Mouse (Mus musculus) midbrain, embryonic 14.5 days (tissue): Measurements from ENCODE around the gene Gm3854. TPM values are rescaled to one million over a fixed set of nuclear protein-coding genes. Genes with fewer than 3 reads are reported as not detected.
"Not testable (repeated sequence)": the region's sequence is repeated elsewhere in the genome, so short reads cannot be mapped to it uniquely, and the experiment has no call there.

ENCODE experiments used
- ATAC-seq: fragments of 200-750 bp; cut with Nextera tagmentation; 2 replicates; pipeline ENCODE4 v1.8.0; 2017; ENCODE audit warnings: moderate number of reproducible peaks, moderate library complexity; ENCODE audit not compliant: low FRiP score, low TSS enrichment
- DNase-seq: peaks from one replicate; pipeline ENCODE4 v3.0.0-alpha.2; 2015
- H3K27ac ChIP-seq: fragments of 300-500 bp; sonication (generic); replicated peaks from 2 replicates; pipeline ENCODE4 v1.5.1; 2014; ENCODE audit warnings: mild to moderate bottlenecking, low read depth, low read length, moderate library complexity
- H3K27me3 ChIP-seq: fragments of 300-500 bp; sonication (generic); 2 replicates; pipeline ENCODE4 v1.6.1; 2014; ENCODE audit warnings: low read length, control low read depth, mixed read lengths; ENCODE audit not compliant: control insufficient read depth, insufficient read depth
- H3K36me3 ChIP-seq: fragments of 300-500 bp; sonication (generic); 2 replicates; pipeline ENCODE4 v1.6.1; 2014; ENCODE audit warnings: low read length, control low read depth; ENCODE audit not compliant: control insufficient read depth, insufficient read depth
- H3K4me1 ChIP-seq: fragments of 300-500 bp; sonication (generic); 2 replicates; pipeline ENCODE4 v1.6.1; 2014; ENCODE audit warnings: mild to moderate bottlenecking, antibody characterized with exemption, low read length, control low read depth; ENCODE audit not compliant: control insufficient read depth, insufficient read depth
- H3K4me2 ChIP-seq: fragments of 300-500 bp; sonication (generic); 2 replicates; pipeline ENCODE4 v1.6.1; 2014; ENCODE audit warnings: mild to moderate bottlenecking, low read length, moderate library complexity
- H3K4me3 ChIP-seq: fragments of 300-500 bp; sonication (generic); replicated peaks from 2 replicates; pipeline ENCODE4 v1.5.1; 2014; ENCODE audit warnings: low read depth, low read length
- H3K9ac ChIP-seq: fragments of 300-500 bp; sonication (generic); replicated peaks from 2 replicates; pipeline ENCODE4 v1.6.1; 2014; ENCODE audit warnings: mild to moderate bottlenecking, low read length, moderate library complexity
- H3K9me3 ChIP-seq: fragments of 300-500 bp; sonication (generic); 2 replicates; pipeline ENCODE4 v1.6.1; 2016; ENCODE audit warnings: low read length, control low read depth, mixed read lengths; ENCODE audit not compliant: control insufficient read depth
- WGBS: fragments of 180-500 bp; shearing (Covaris S2); extraction: QIAGEN DNeasy Blood & Tissue Kit; methylation state at CpG from one replicate; pipeline ENCODE4 v1.1.7; 2014; 5-methylcytosine and 5-hydroxymethylcytosine counted together
- polyA plus RNA-seq: library from polyadenylated mRNA; unstranded; fragments of >200 nt; fragmentation: Nextera tagmentation; extraction: Ambion mirVana; gene quantifications from 2 replicates; pipeline ENCODE4 v1.2.1, GENCODE M21; 2014

Gene Gm3854
- polyA plus RNA-seq, 1 experiment from 2014 or later, result 5.7 TPM

DNA sequence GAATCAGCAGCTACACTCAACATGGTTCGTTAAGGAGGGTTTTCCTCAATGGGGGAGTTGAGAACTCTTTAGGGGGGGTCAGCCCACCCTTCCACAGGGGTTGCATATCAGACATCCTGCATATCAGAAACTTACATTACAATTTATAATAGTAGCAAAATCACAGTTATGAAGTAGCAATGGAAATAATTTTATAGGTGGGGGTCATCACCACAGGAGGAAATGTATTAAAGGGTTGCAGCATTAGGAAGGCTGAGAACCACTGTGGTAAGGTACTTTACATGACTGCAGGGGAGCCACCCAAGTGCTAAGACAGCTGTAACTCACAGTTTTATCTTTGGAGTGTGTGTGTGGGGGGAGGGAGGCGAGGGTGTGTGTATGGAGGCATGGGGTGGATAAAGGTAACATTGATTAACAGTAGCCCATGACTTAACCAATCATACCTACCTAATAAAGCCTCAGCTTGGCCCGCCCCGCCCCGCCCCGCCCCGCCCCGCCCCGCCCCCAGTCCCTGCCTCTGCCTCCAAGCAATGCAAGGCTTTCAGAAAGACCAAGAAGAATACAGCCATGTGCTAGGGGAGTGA, 17.0 kb downstream of the Gm3854 start:
- H3K4me2 ChIP-seq, result no peak overlapping the region
- 11% methylated on average over 9 of the region's 9 CpGs for WGBS
- H3K27me3 ChIP-seq, result no peaks in the 10 kb centered on the region
- H3K27ac ChIP-seq, result no peak overlapping the region
- no peak overlapping the region for H3K4me3 ChIP-seq
- H3K9ac ChIP-seq, result no peak overlapping the region
- no peaks in the 10 kb centered on the region for H3K9me3 ChIP-seq
- peaks cover 7% of the 10 kb centered on the region; the same call in 1 of the 2 replicates for H3K4me1 ChIP-seq
- DNase-seq, result no peak
- ATAC-seq, result no peak
- no peaks in the 10 kb centered on the region for H3K36me3 ChIP-seq

- Histone ChIP-seq H3K4me1 (peaks cover 7% of the 10 kb centered on the region; the same call in 1 of the 2 replicates), H3K4me2 (peak overlapping the region; percentile 72), H3K9me3 (no peaks in the 10 kb centered on the region), H3K27ac (peak overlapping the region; percentile 96), H3K4me3 (peak overlapping the region; percentile 48), H3K9ac (peak overlapping the region; percentile 72), H3K27me3 (no peaks in the 10 kb centered on the region), H3K36me3 (no peaks in the 10 kb centered on the region)
- WGBS, result 19% methylated on average over 7 of the region's 7 CpGs
- ATAC-seq, result no peak
- DNase-seq, result no peak
Measured at GRCm38 (mm10) chr7:6361756-6362155, 18.2 kb downstream of the Gm3854 start.

GRCm38 (mm10) chr7:6362268-6363046, 18.9 kb downstream of the Gm3854 start:
- DNase-seq, result peak; percentile 98
- ATAC-seq, result peak; percentile 91
- peak overlapping the region; percentile 96 for H3K27ac ChIP-seq
- peak overlapping the region; percentile 48 for H3K4me3 ChIP-seq
- peaks cover 7% of the 10 kb centered on the region; the same call in 1 of the 2 replicates for H3K4me1 ChIP-seq
- WGBS, result under 1% methylated on average over 38 of the region's 38 CpGs
- no peaks in the 10 kb centered on the region for H3K27me3 ChIP-seq
- no peaks in the 10 kb centered on the region for H3K9me3 ChIP-seq
- peak overlapping the region; percentile 72 for H3K4me2 ChIP-seq
- H3K9ac ChIP-seq, result peak overlapping the region; percentile 72
- H3K36me3 ChIP-seq, result no peaks in the 10 kb centered on the region

GRCm38 (mm10) chr7:6363047-6363488, 19.5 kb downstream of the Gm3854 start, which contains the start of gene Zfp78:
Gene Zfp78, plus strand, starts transcription at chr7:6363280.
- no peaks in the 10 kb centered on the region for H3K9me3 ChIP-seq
- under 1% methylated on average over 23 of the region's 23 CpGs for WGBS
- peak; percentile 97 for DNase-seq
- ATAC-seq, result peak; percentile 84
- H3K36me3 ChIP-seq, result no peaks in the 10 kb centered on the region
- H3K4me2 ChIP-seq, result peak within 1 kb of the TSS; percentile 72
- peak within 1 kb of the TSS; percentile 72 for H3K9ac ChIP-seq
- peak within 1 kb of the TSS; percentile 48 for H3K4me3 ChIP-seq
- H3K4me1 ChIP-seq, result peaks cover 7% of the 10 kb centered on the region; the same call in 1 of the 2 replicates
- H3K27ac ChIP-seq, result peak within 1 kb of the TSS; percentile 96
- H3K27me3 ChIP-seq, result no peaks in the 10 kb centered on the region

DNA sequence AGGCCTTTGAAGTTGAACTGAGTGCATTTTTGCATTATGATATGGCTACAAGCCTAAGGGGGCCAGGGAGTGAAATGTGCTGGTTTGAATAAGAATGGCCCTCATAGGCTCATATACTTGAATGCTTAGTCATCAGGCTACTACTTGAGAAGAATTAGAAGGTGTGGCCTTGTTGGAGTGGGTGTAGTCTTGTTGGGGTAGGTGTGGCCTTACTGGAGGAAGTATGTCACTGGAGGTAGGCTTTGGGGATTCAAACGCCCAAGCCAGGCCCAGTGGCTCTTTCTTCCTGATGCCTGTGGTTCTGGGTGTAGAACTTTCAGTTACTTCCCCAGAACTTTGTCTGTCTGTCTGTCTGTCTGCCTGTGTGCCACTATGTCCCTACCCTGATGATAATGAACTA, 21.2 kb downstream of the Gm3854 start:
- H3K36me3 ChIP-seq, result no peaks in the 10 kb centered on the region
- H3K27me3 ChIP-seq, result no peaks in the 10 kb centered on the region
- H3K4me2 ChIP-seq, result peak overlapping the region; percentile 72; the same call in 1 of the 2 replicates
- no peak overlapping the region for H3K27ac ChIP-seq
- H3K9ac ChIP-seq, result no peak overlapping the region
- ATAC-seq (no peak), DNase-seq (no peak)
- H3K4me3 ChIP-seq, result no peak overlapping the region
- H3K9me3 ChIP-seq, result no peaks in the 10 kb centered on the region
- peaks cover 7% of the 10 kb centered on the region; the same call in 1 of the 2 replicates for H3K4me1 ChIP-seq
- 50% methylated on average over 1 of the region's 1 CpGs for WGBS

DNA sequence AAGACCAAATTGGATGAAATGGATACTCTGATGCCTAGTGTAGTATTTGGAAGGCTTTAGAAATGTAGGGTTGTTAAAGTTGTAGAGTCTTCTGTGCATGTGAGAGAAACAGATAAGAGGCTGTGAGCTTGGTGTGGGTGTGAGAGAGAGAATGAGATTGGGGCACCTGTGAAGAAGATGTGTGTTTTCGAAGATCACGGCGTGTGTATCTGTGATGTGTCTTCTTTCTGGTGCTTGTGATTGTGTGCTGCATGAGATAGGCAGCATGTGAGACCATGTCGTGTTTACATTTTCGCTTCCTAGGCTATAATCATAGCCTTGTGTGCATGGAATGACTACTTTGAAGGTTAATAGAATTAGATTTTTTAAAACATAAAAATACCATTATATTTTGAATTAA, 23.6 kb downstream of the Gm3854 start:
- Histone ChIP-seq H3K27me3 (no peaks in the 10 kb centered on the region), H3K4me3 (no peak overlapping the region), H3K4me2 (no peak overlapping the region), H3K27ac (no peak overlapping the region), H3K9me3 (no peaks in the 10 kb centered on the region), H3K4me1 (peaks cover 7% of the 10 kb centered on the region; the same call in 1 of the 2 replicates), H3K9ac (no peak overlapping the region), H3K36me3 (no peaks in the 10 kb centered on the region)
- whole genome bisulfite sequencing, result 95% methylated on average over 5 of the region's 5 CpGs
- DNase-seq, result no peak
- no peak for ATAC-seq

- ATAC-seq, H3K9me3 ChIP-seq: not testable (repeated sequence)
- 85% methylated on average over 5 of the region's 5 CpGs for WGBS
Measured at GRCm38 (mm10) chr7:6368146-6368545, 24.6 kb downstream of the Gm3854 start.

GRCm38 (mm10) chr7:6369460-6369859, 25.9 kb downstream of the Gm3854 start:
- peaks cover 3% of the 10 kb centered on the region; the same call in 1 of the 2 replicates for H3K36me3 ChIP-seq
- H3K4me1 ChIP-seq, result no peaks in the 10 kb centered on the region
- H3K27ac ChIP-seq, result no peak overlapping the region
- H3K27me3 ChIP-seq, result no peaks in the 10 kb centered on the region
- DNase-seq, result no peak
- ATAC-seq, result no peak
- no peaks in the 10 kb centered on the region for H3K9me3 ChIP-seq
- WGBS, result 84% methylated on average over 3 of the region's 3 CpGs
- no peak overlapping the region for H3K4me3 ChIP-seq
- H3K4me2 ChIP-seq, result no peak overlapping the region
- H3K9ac ChIP-seq, result no peak overlapping the region

More at GRCm38 (mm10) chr7:6368146-6368545, 24.6 kb downstream of the Gm3854 start:
- H3K27ac ChIP-seq, H3K36me3 ChIP-seq, H3K9ac ChIP-seq, H3K4me1 ChIP-seq, DNase-seq, H3K4me2 ChIP-seq, H3K4me3 ChIP-seq, H3K27me3 ChIP-seq: not testable (repeated sequence)
